Mouse (Mus musculus) ES-E14 (cell line): ENCODE data around the gene Gtf2h4. TPM values are rescaled to one million over a fixed set of nuclear protein-coding genes. Genes with fewer than 3 reads are reported as not detected.

Experiments used
- DNase-seq: peaks from one replicate; pipeline ENCODE4 v3.0.0-alpha.2; 2013; ENCODE audit warnings: low read depth, low spot score
- H3K27ac ChIP-seq: 2 replicates; pipeline ENCODE4 v1.5.1; 2012; ENCODE audit warnings: low read depth, mild to moderate bottlenecking, low read length, moderate library complexity, mixed read lengths; ENCODE audit not compliant: poor library complexity, insufficient read depth, severe bottlenecking
- H3K36me3 ChIP-seq: 2 replicates; pipeline ENCODE4 v1.6.1; 2012; ENCODE audit warnings: mild to moderate bottlenecking, low read length, moderate library complexity, mixed read lengths; ENCODE audit not compliant: control insufficient read depth, poor library complexity, insufficient read depth, severe bottlenecking
- H3K4me1 ChIP-seq, 2 experiments: fragments of 150-350 bp in 1 of 2; sonication (generic) in 1 of 2; 2 replicates each; pipeline ENCODE4 v1.6.1; 2012; ENCODE audit warnings: low read length in 2 of 2, mild to moderate bottlenecking in 1 of 2, mixed read lengths in 1 of 2; ENCODE audit not compliant: control insufficient read depth in 2 of 2, insufficient read depth in 2 of 2, poor library complexity in 1 of 2
- H3K4me3 ChIP-seq, 2 experiments: fragments of 150-350 bp in 1 of 2; sonication (generic) in 1 of 2; 2 replicates each; pipeline ENCODE4 v1.5.1; 2012; ENCODE audit warnings: low read length in 2 of 2, low read depth in 1 of 2, mild to moderate bottlenecking in 1 of 2, mixed read lengths in 1 of 2; ENCODE audit not compliant: insufficient read depth in 1 of 2, poor library complexity in 1 of 2, severe bottlenecking in 1 of 2
- H3K9ac ChIP-seq: 2 replicates; pipeline ENCODE4 v1.6.1; 2012; ENCODE audit warnings: low read depth, mild to moderate bottlenecking, low read length, mixed read lengths; ENCODE audit not compliant: poor library complexity, insufficient read depth, severe bottlenecking
- H3K9me3 ChIP-seq: fragments of 150-350 bp; sonication (generic); 2 replicates; pipeline ENCODE4 v1.6.1; 2012; ENCODE audit warnings: low read depth, mild to moderate bottlenecking, low read length; ENCODE audit not compliant: control insufficient read depth, insufficient read depth
- CHD2 ChIP-seq: IDR thresholded peaks from 2 replicates; pipeline ENCODE4 v1.6.1; 2014; ENCODE audit warnings: mild to moderate bottlenecking, low read depth, low read length, inconsistent platforms
- HCFC1 ChIP-seq: IDR thresholded peaks from 2 replicates; pipeline ENCODE4 v1.6.1; 2012; ENCODE audit warnings: low read length, inconsistent platforms, borderline replicate concordance; ENCODE audit not compliant: insufficient read depth
- MAFK ChIP-seq: IDR thresholded peaks from 2 replicates; pipeline ENCODE4 v1.6.1; 2014; ENCODE audit warnings: mild to moderate bottlenecking, low read depth, low read length, inconsistent platforms; ENCODE audit not compliant: insufficient read depth
- ZC3H11A ChIP-seq: IDR thresholded peaks from 2 replicates; pipeline ENCODE4 v1.6.1; 2012; ENCODE audit warnings: low read depth, mild to moderate bottlenecking, inconsistent platforms, low read length, borderline replicate concordance
- ZNF384 ChIP-seq: IDR thresholded peaks from 2 replicates; pipeline ENCODE4 v1.6.1; 2012; ENCODE audit warnings: low read depth, low read length, inconsistent platforms
- in situ Hi-C, 2 experiments: fragments of 600-800 bp; cut with MboI; formaldehyde crosslinking; loops; one replicate each; pipeline ENCODE4 v1.15.1; 2025; ENCODE audit warnings: low sequenced_read_pairs in 2 of 2, inconsistent platforms in 1 of 2; ENCODE audit not compliant: unreplicated experiment in 2 of 2
- total RNA-seq: library from RNA; depleted of rRNA; stranded (reverse); fragments of 300-350 nt; gene quantifications from 2 replicates; pipeline ENCODE4 v1.2.3, GENCODE M21; 2012

Gtf2h4 gene
- total RNA-seq, 1 experiment, result 75.3 TPM

GRCm38 (mm10) chr17:35702605-35703004 is 29.1 kb upstream of the Gtf2h4 start:
- DNase-seq, result no peak
- Histone ChIP-seq H3K9me3 (no peaks in the 10 kb centered on the region), H3K9ac (no peak overlapping the region), H3K27ac (no peak overlapping the region), H3K4me1 (peaks cover 5 to 26% of the 10 kb centered on the region in 2 experiments; a peak in 3 of 4 replicates), H3K4me3 (no peak overlapping the region), H3K36me3 (no peaks in the 10 kb centered on the region)
- in situ Hi-C loops, result no loop called here
- TF ChIP-seq ZC3H11A, result no peak
- TF ChIP-seq MAFK, result no peak
- TF ChIP-seq ZNF384, result no peak
- no peak for TF ChIP-seq CHD2
- TF ChIP-seq HCFC1, result no peak

GRCm38 (mm10) chr17:35701978-35702461 is 28.5 kb upstream of the Gtf2h4 start:
- H3K27ac ChIP-seq, result no peak overlapping the region
- peak overlapping the region; percentile 67 to 81; a peak in 3 of 4 replicates for H3K4me3 ChIP-seq
- no peak for TF ChIP-seq CHD2
- no peak for TF ChIP-seq HCFC1
- 0 out of 2 replicates have a peak overlapping the region, but pooled peaks have one; percentile 40 for H3K9ac ChIP-seq
- H3K4me1 ChIP-seq, result peaks cover 5 to 31% of the 10 kb centered on the region in 2 experiments; a peak in 3 of 4 replicates
- no peak for DNase-seq
- H3K36me3 ChIP-seq, result no peaks in the 10 kb centered on the region
- H3K9me3 ChIP-seq, result no peaks in the 10 kb centered on the region
- in situ Hi-C loops, result no loop called here

- in situ Hi-C loops, result no loop called here
- Histone ChIP-seq H3K4me3 (peak overlapping the region; percentile 67 to 81), H3K36me3 (no peaks in the 10 kb centered on the region), H3K9ac (no peak overlapping the region; the same call in 1 of the 2 replicates), H3K4me1 (peaks cover 5 to 33% of the 10 kb centered on the region in 2 experiments; a peak in 3 of 4 replicates), H3K27ac (no peak overlapping the region), H3K9me3 (no peaks in the 10 kb centered on the region)
- DNase-seq, result no peak
- no peak for TF ChIP-seq ZC3H11A
- TF ChIP-seq MAFK, result no peak
- TF ChIP-seq HCFC1, result no peak
- no peak for TF ChIP-seq CHD2
- TF ChIP-seq ZNF384, result no peak
Observed at GRCm38 (mm10) chr17:35701203-35701977, 27.9 kb upstream of the Gtf2h4 start.

- Histone ChIP-seq H3K9me3 (no peaks in the 10 kb centered on the region), H3K27ac (no peak overlapping the region), H3K36me3 (no peaks in the 10 kb centered on the region), H3K9ac (peak overlapping the region; percentile 72), H3K4me3 (peak overlapping the region; percentile 67 to 81), H3K4me1 (peaks cover 5 to 28% of the 10 kb centered on the region in 2 experiments; a peak in 3 of 4 replicates)
- TF ChIP-seq HCFC1, result no peak
- no peak for TF ChIP-seq CHD2
- TF ChIP-seq ZC3H11A, result no peak
- TF ChIP-seq MAFK, result no peak
- no peak for TF ChIP-seq ZNF384
- DNase-seq, result no peak
- in situ Hi-C loops, result no loop called here
Observed at GRCm38 (mm10) chr17:35700371-35700961, 26.9 kb upstream of the Gtf2h4 start.

GRCm38 (mm10) chr17:35699919-35700318 is 26.4 kb upstream of the Gtf2h4 start:
- no peak for DNase-seq
- H3K27ac ChIP-seq, result no peak overlapping the region
- H3K9ac ChIP-seq, result peak overlapping the region; percentile 72
- no peaks in the 10 kb centered on the region for H3K9me3 ChIP-seq
- no peaks in the 10 kb centered on the region for H3K36me3 ChIP-seq
- TF ChIP-seq ZC3H11A (no peak), HCFC1 (no peak)
- in situ Hi-C loops, result no loop called here
- peaks cover 5 to 25% of the 10 kb centered on the region in 2 experiments; a peak in 3 of 4 replicates for H3K4me1 ChIP-seq
- peak overlapping the region; percentile 67 to 81 for H3K4me3 ChIP-seq
